Mouse (Mus musculus): Measurements from ENCODE around the gene Sh3gl1.

Sh3gl1 gene

GRCm38 (mm10) chr17:56021161-56021910 lies 15.1 kb downstream of the Sh3gl1 start:
- no peak for DNase-seq (ENCODE audit: low read depth, low spot score)

DNA sequence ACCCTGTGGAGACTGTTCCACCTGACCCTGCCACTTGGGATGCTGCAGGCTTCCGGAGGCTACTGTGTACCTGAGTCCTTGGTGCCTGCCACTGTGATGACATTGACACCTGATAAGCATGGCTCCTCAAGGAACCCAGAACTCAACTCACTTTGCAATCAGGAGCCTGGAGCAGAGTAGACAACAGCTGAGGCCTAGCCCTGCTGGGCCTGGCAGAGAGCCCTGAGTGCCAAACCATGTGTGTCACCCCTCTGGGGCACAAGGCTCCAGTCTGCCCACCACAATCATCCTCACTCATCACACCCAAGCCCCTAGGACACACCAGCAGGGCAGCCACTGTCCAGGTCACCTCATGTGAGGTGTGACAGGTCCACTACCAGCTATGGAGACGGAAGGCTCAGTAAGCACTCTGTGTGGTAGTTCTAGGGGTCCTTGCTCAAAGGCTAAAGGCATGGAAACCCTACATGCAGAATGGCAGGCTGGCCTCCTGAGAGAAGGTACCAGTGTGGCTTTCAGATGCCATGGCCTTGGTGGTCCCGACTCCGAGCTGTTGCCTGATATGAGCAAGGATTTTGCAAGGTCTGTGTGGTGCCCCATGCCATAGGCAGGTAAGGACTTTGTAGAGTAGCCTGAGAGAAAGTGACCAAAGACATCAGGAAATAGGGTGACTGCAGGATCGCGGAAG lies 15.9 kb downstream of the Sh3gl1 start:
- no peak for DNase-seq (ENCODE audit: low read depth, low spot score)

GRCm38 (mm10) chr17:56018347-56019131 lies 17.9 kb downstream of the Sh3gl1 start:
- DNase-seq (ENCODE audit: low read depth, low spot score) = peak; percentile 45

GRCm38 (mm10) chr17:56017848-56018247 lies 18.6 kb downstream of the Sh3gl1 start:
- no peak for DNase-seq (ENCODE audit: low read depth, low spot score)

- DNase-seq (ENCODE audit: low read depth, low spot score) = no peak
Observed at GRCm38 (mm10) chr17:56016793-56017785, 19.3 kb downstream of the Sh3gl1 start.

GRCm38 (mm10) chr17:56016382-56016781 lies 20.1 kb downstream of the Sh3gl1 start:
- no peak for DNase-seq (ENCODE audit: low read depth, low spot score)

DNA sequence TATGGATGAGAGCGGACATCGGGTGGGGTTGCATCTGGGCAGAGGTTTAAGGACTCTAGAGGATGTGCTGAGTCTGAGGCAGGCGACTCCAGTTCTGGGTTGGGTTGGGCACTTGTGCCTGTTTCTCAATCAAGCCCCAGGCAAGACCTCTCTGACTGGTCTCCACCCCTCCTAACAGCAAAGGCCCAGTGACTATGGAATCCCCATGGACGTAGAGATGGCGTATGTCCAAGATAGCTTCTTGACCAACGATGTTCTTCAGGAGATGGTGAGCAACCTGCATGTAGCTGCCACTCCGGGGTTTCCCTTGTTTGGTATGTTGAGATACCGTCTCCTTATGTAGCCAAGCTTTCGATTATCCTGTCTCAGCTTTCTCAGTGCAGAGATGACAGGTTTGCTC lies 21.1 kb downstream of the Sh3gl1 start:
- no peak for DNase-seq (ENCODE audit: low read depth, low spot score)

- DNase-seq (ENCODE audit: low read depth, low spot score) = no peak
Observed at GRCm38 (mm10) chr17:56011441-56011840, 25.0 kb downstream of the Sh3gl1 start.

- peak; percentile 76 for DNase-seq (ENCODE audit: low read depth, low spot score)
Observed at GRCm38 (mm10) chr17:56010681-56011080, 25.8 kb downstream of the Sh3gl1 start.

DNA sequence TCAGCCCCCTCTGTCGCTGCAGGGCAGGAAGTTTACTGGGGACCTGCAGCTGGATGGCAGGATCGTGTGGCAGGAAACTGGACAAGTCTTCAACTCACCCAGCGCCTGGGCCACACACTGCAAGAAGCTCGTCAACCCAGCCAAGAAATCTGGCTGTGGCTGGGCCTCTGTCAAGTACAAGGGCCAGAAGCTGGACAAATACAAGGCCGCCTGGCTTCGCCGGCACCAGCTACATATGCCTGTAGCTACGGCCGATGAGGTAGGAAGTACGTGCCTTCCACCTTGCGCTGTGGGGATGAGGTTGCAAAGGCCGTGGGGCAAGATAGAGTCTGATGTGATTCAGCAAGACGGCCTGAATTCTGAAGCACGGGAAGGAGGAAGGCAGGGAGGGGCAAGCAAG lies 26.2 kb downstream of the Sh3gl1 start:
- no peak for DNase-seq (ENCODE audit: low read depth, low spot score)

DNA sequence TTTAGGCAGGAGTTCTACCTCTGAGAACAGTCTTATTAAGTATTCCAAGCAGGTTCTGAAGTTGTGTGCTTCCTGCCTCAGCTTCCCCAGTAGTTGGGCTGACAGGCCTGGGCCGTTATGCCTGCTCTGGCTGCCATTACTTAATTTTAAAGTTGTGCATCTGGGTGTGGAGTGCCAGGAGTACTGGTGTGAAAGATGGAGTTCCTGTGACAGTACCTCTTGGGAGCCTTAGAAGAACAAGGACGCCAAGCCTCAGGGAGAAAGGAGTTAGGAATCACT lies 26.5 kb downstream of the Sh3gl1 start:
- no peak for DNase-seq (ENCODE audit: low read depth, low spot score)

- peak; percentile 97 for DNase-seq (ENCODE audit: low read depth, low spot score)
Observed at GRCm38 (mm10) chr17:56009088-56009961, 27.1 kb downstream of the Sh3gl1 start.

DNA sequence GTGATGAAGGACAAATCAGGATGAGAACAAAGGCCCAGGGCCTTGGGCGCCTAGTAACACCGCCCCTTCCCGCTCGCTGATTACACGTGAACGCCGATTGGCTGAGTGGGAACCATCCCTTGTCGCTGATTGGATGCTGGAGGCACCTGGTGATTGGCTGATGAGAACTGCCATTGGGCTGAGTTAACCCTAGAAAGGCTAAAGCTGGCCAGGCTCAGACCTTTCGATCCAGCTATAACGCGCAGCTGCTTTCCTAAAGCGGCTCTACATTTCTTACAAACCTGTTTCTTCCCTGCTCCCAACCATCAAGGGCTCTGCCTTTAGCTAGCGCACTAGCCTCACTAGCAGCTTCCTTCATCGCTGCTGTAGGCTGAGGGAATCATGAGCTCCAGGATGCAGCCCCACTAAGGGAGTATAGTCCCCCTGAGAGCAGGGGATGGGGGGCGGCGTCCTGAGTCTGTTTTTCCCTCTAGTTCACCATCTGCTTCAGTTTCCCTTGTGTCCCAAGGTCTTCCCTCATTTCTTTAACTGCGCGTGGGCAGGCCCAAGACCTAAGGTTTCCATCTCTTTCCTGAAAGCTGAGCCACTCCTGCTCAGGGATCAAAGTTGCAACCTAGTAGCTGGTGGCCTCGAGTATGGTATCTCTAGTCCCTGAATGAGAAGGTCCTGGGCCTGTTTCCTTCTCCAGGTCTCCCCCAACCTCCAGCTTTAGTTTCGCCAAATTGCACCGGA lies 27.9 kb downstream of the Sh3gl1 start:
- DNase-seq (ENCODE audit: low read depth, low spot score) = peak; percentile 97

DNA sequence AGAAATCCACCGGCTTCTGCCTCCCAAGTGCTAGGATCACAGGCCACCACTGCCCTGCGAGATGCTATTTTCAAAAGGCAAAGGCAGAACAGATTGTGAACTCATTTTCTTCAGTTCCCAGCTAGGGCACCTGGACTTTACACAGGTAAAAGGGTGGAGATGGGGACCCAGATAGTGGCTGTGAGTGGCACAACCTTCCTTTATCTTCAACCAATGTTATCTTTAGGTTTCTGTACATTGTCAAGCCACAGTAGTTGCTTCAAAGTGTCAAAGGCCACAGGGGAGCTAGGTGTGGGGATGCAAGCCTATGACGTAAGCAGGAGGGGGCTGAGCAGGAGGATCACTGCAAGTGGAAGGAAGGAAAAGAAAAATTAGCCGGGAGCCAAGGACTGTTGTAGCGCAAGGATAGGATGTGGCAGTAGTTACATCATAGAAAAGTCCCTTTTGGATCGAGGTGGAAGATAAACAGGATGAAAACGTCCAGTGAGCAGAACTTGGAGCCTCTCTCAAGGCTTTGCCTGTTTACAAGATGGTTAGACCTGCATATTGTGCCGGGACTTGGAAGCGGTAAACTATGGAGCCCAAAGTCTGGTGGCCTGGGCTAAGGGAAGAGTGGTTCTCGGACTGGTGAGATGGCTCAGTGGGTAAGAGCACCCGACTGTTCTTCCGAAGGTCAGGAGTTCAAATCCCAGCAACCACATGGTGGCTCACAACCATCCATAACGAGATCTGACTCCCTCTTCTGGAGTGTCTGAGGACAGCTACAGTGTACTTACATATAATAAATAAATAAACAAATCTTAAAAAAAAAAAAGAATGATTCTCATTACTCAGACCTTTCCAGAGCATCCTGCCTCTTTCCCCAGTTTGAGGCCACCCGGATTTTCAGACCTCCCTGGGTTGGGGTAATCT lies 28.7 kb downstream of the Sh3gl1 start:
- DNase-seq (ENCODE audit: low read depth, low spot score) = peak; percentile 58

DNA sequence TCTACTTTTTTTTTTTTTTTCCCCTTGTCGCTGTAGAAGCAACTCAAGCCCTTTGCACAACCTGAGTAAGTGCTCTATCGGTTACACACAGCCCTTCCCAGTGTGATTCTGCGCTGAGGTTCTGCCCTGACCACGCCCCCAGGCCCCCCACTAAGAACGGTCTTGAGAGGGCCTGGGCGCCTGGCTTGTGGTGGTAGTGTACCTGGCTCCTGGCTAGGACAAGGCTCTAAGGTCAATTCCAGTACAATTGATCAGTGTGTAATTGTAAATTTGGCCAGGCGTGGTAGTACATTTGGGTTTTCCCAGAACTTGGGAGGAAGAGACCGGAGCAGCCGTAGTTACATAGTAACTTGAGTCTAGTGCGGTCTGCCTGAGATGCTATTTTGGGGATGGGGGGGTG lies 29.5 kb downstream of the Sh3gl1 start:
- DNase-seq (ENCODE audit: low read depth, low spot score) = no peak

DNA sequence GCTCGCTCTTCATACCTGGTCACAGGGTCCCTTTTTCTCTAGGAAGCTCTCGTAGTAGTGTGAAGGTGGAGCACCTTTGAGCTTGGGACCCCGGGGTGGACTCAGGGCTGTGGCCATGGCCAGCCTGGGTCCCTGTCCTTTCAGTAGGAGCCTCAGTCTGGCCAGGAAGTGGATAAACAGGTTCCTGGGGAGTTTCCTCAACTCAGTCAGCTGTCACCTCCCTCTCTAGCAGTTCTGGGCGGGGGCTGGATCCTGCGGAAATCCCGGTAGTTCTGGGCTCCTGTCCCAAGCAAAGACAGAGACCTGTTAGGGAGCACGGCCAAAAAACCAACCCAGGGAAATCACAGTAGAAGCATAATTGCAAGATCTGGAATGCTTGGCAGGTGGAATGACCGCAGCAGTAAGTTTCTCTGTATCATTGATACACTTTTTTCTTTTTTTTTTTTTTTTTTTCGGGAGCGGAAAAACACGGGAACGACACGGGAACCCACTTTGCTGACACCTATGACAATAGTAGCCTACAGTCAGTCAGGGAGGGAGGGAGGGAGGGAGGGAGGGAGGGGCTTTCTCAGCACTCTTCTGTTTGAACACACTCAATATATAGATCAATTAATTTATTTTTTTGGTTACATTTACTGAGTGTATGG lies 30.9 kb downstream of the Sh3gl1 start, which contains the start of the genes Stap2 and Mpnd:
Gene Stap2 (minus strand): TSS at position 170 of the 647 bp plus-strand sequence.
Gene Mpnd (plus strand): TSS at position 297 of the 647 bp plus-strand sequence.
- peak; percentile 47 for DNase-seq (ENCODE audit: low read depth, low spot score)

GRCm38 (mm10) chr17:56003000-56003399 lies 33.4 kb downstream of the Sh3gl1 start:
- no peak for DNase-seq (ENCODE audit: low read depth, low spot score)

All from A20 (cell line).